Mouse (Mus musculus): ENCODE data around the gene AI467606.

The AI467606 gene

DNA sequence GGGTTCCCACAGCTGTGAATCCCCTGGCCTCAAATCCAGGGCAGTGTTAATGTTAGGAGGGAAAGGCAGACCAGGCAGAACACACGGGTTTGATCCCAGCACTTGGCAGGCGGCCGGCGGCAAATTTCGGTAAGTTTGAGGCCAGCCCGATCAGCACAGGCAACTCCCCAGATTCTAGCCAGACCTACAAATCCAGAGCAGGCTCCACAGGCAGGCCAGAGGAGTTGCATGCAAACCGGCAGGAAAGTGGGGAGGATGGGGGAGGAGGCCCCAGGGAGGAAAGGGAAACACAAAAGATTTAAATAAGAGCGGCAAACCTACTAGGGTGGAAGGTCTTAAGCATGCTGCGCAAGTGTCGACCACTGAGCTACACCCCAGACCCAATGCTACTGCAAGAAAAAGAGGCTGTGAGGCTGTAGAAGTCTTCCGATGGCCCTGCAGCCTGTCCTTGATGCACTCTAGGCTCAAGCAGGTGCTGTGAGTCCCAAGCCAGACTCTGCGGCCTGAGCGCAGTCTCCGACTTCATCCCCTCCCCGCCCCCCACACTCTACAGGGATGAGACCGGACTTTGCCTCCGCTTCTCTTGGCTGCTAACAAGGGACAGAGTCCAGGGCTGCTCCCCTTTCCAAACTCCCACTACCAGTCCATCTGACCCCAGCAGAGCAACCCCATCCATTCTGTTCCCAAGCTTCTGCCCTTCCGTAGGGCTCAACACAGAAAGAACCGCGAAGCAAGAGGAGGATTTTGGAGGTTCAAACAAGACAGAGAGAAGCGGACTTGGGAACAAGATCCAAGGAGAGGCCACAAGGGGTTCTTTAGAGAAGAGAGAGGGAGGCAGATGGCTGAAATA is 30.1 kb downstream of the AI467606 start:
- in situ Hi-C loops (cut with MboI, MseI): no loop called here

DNA sequence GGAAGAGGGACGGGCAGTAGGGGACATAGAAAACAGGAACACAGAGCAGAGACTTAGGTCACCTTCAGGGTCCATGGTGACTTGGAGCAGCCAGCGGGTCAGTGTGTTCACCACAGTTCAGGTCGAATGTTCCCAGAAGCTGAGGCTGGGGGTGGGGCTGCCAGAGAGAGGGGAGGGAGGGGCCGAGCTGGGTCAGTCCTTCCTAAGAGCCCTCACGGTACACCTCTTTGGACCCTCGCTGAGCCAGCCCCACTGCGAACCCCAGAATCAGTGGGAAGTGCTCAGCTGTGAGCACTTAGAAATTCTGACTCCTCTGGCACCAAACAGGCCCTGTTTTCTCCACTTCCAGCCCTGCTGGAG is 30.7 kb downstream of the AI467606 start, which contains the start of gene Qprt:
TSS of gene Qprt (minus strand) at position 316 of the 360 bp plus-strand sequence.
- in situ Hi-C loops (cut with MboI, MseI): no loop called here

DNA sequence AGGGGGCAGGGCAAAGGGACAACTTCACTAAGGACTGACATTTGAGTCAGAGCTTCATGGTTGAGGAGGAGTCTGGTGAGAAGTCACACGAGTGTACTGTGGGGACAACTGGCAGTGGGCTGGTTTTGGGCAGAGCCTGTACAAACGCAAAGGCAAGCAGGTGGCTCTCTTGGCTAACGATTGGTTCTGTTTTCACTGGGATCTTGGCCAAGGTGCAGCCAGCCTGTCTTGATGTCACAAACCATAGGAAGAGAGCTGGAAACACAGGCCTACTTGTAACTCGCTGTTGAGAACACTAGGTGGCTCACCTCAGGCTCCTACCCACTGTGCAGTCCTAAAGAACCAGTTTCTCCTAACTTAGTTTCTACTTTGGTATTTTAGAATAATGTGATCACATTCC is 38.5 kb downstream of the AI467606 start:
- in situ Hi-C loops (cut with MboI, MseI): no loop called here

DNA sequence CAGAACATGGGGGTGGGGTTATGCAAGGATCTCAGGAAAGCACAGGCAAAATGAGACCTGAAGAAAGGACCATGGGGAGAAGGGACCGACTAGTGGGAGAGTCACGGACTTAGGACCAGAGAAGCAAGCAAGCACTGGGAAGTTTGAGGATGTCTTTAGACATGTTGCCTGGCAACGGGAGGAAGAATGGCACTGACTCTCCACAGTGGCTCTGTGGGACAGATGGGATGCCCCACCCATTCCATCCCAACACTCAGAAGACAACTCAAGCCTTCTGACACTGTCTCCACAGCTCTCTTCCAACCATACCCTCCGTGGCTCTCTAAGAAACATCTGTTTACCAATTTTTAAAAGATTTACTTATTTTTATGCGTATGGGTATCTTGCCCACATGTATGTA is 42.0 kb downstream of the AI467606 start:
- in situ Hi-C loops (cut with MboI, MseI): no loop called here

DNA sequence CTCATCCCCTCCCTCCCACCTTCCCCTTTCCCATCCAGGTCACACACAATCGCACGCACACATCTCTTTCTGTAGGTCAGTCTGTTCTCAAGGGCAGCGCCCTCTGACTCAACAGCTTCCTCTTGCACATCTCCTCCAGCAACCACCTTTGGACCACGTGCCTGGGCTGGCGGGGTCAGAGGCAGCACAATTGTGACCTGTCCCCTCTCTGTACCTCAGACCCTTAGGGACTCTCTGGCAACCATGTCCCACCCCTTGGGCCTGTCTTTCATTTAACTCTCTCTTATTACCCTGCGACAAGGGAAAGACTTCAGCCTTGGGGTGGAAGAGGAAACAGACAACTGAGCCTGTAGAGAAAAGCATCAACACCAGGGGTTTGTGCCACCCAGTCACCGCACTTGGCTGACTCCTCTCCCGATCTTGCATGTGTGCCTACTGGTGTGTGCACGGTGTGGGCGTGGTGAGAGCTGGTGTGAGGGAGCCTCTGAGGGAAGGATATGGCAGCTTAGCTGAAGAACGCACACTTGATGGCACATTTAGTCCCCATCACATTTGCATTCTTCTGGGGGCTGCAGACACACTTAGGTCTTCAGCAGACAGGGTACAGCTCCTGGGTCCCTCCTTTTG is 43.8 kb downstream of the AI467606 start:
- in situ Hi-C loops (cut with MboI, MseI): loop anchor here (5.0 kb wide), 1 partner anchor 47 kb away; no protein-coding TSS in a partner anchor

DNA sequence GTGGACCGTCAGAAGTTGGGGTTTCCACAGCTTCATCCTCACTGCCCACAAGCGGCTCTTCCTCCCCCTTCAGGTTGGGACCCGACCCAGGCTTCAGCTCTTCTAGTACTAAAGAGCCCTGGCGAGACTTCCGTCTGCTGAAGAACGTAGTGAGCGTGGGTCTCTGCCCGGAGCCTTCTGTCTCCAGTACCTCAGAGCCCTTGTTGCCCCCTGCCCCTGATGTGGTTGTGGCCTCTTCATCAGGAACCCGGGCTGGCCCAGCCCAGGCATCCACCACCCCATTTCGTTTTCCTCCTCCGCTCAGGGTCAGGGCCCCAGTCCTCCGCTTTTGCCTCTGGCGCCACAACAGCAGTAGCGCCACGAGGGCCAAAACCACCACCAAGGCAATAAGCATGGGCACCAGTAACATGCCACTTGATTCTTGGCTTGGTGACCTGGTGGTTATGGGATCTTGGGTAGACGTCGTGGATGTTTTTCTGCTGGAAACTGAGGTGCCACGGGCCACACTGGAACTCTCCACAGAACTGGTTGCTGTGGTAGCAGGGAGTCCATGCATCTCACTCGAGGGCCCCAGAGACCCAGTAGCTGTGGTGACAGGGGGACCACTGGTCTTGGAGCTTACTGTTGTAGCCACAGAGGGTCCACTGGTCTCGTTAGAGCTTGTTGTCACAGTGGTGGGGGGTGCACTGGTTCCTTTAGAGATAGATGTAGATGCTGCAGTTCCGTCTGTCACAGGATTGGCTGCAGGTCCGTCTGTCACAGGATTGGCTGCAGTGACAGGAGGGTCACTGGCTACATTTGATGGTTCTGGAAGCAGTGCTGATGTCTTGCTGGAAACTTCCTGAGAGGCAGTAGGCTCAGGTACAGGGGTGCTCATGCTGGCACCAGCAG is 45.3 kb downstream of the AI467606 start:
- in situ Hi-C loops (cut with MboI, MseI): loop anchor here (5.0 kb wide), 1 partner anchor 46 kb away; no protein-coding TSS in a partner anchor

DNA sequence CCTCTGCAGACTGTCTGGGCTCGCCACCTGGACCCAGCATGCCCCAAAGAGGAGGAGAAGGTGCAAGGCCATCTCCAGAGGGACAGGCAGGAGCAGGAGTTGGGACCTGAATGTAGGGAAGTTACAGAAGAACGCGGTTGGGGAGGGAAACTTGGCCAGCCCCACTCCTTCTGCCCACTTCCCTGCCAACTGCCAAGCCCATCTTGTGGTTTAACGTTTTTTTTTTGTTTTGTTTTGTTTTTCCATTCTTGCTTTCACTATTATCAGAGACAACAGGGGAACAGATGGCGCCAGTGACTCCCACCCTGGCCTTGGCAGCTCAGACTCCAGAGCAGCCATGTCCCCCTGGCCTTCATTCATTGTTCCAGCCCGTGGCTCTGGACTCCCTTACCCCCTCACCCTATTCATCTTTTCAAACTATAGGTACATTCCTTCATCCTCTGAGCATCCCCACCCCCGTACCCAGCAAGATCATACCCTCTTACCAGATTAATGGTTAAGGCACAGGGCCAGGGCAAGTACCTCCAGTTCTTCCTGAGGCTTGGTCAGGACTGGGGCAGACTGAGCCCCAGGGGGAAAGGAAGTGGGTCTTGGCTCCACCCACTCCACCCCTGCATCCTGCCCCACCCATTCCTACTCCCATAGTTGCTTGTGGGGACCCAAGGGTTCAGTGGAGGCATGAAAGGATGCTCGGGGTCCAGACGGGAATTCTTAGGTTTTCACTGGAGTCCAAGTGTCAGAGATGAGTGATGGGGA is 46.3 kb downstream of the AI467606 start, which contains the start of gene Spn:
TSS of gene Spn (minus strand) at position 562 of the 756 bp plus-strand sequence.
- in situ Hi-C loops (cut with MboI, MseI): loop anchor here (5.0 kb wide), 1 partner anchor 45 kb away; no protein-coding TSS in a partner anchor

DNA sequence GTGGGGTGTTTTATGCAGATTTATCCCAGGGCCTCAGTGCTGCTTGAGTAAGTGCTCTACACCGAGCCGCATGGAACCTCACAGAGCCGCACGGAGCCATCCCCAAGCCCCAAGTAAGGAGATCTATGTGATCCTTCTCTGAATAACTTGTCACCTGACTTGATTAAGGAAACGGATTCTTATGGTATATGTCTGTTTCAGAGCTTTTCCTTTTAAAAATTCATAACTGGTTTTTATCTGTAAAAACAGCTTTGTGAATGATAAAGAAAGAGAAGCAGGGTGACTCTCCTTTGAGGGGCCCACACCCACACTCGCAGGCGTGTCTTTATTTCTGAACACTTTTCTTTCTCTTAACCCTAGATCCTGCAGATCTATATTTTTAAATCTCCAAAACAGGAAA is 47.9 kb downstream of the AI467606 start:
- in situ Hi-C loops (cut with MboI, MseI): loop anchor here (5.0 kb wide), 1 partner anchor 43 kb away; no protein-coding TSS in a partner anchor

DNA sequence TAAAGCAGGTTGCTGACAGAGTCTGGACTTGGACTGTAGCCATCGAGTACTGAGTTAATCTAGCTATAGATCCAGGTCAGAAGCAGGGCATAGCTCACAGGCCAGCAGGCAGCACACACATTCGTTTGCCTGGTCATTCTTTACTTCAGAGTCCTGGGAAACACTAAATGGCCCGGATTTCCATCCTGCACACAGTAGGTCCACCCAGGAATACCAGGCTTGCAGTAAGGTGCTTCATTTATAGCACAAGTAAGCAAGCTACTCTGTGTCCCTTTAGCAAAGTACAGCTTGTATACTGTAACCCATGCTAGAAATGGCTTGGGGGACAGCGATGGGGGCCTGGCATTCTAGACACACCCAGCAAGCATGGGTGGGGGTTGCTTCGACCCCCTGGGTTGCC is 48.4 kb downstream of the AI467606 start:
- in situ Hi-C loops (cut with MboI, MseI): loop anchor here (5.0 kb wide), 1 partner anchor 43 kb away; no protein-coding TSS in a partner anchor

DNA sequence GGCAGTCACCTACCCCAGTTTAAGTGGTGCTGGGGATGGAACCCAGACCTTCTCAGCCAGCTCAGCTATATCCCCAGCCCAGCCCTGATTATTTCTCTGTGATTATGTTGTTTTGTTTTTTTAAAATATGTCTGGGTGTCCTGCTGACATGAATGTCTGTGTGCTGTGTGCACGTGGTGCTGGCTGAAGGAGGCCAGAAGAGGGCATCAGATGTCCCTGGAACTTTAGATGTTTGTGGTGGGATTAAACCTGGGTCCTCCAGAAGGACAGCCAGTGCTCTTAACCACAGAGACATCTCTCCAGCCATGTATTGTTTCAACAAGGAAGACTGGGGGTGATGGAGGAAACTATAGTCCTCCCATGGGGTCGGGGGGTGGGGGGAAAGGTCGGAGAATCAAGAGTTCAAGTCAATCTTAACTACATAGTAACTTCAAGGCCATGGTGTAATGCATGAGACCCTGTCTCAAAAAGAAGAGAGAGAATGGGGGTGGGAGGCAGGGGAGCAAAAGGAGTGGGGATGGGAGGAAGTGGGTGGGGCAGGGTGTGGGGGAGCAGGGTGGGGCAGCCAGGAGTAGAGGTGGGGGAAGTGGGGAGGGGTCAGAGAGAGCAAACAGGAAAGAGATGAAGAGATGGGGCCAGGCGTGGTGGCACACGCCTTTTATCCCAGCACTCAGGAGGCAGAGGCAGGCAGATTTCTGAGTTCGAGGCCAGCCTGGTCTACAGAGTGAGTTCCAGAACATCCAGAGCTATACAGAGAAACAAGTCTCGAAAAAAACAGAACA is 49.7 kb downstream of the AI467606 start:
- in situ Hi-C loops (cut with MboI, MseI): no loop called here

DNA sequence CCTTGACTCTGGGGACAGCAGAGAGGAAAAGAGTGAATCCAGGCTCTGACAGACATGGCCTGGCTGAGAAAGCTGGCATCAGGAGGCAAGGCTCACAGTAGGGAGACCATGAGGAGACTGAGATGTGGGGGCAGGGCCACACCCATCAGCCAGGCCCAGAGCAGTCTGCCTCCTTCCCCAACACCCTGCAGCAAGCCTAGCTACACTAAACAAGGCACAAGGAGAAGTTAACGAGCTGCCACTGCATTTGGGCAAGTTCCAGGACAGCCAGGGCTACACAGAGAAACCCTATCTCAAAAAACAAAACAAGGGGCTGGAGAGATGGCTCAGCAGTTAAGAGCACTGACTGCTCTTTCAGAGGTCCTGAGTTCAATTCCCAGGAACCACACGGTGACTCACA is 51.1 kb downstream of the AI467606 start:
- in situ Hi-C loops (cut with MboI, MseI): no loop called here

DNA sequence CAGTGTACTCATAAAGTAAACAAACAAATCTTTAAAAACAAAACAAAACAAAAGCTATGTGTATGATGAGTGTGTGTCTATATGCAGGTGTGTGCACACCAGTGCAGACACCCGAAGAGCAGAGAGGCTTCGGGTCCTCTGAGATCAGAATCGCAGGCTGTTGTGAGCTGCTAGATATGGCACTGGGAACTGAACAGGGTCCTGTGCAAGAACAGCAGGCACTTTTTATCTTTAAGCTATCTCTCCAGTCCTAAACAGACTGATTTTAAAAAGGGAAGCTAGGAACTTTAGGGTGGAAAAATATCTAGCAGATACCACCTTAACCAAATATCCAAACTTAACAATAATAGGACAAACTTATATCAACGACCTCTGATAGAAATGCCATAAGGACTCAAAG is 51.5 kb downstream of the AI467606 start:
- in situ Hi-C loops (cut with MboI, MseI): no loop called here
